Mouse (Mus musculus): Measurements from ENCODE around the gene Dimt1.
"Not testable (repeated sequence)": the region's sequence is repeated elsewhere in the genome, so short reads cannot be mapped to it uniquely, and the experiment has no call there.

Gene Dimt1

DNA sequence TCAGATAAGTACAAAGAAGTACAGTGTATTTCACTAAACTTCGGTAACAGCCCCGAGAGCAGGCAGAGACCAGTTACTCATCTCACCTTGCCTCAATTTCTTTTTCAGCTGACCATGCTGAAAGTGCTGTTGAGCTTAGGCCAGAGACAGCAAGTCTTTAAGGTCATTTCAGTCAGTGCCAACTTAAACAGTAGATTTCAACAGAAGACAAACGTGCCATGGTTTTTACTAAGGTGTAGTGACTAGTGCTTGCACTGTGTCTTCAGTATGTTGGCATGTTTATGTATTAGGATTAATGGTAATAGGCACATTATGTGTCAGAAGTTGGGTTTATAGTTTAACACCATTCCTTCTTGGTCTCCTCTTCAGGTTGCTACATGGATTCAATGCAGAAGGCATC lies 11.4 kb downstream of the Dimt1 start:
- no peak for ATAC-seq (ENCODE audit: insufficient number of reproducible peaks, low FRiP score, low TSS enrichment)

- ATAC-seq (ENCODE audit: insufficient number of reproducible peaks, low FRiP score, low TSS enrichment): no peak
These were observed 13.6 kb downstream of the Dimt1 start for GRCm38 (mm10) chr13:106960557-106960956.

- ATAC-seq (ENCODE audit: insufficient number of reproducible peaks, low FRiP score, low TSS enrichment): no peak
These were observed 14.6 kb downstream of the Dimt1 start for GRCm38 (mm10) chr13:106961496-106961895.

- no peak for ATAC-seq (ENCODE audit: insufficient number of reproducible peaks, low FRiP score, low TSS enrichment)
These were observed 50.0 kb downstream of the Dimt1 start for GRCm38 (mm10) chr13:106996891-106997290.

- not testable (repeated sequence) for ATAC-seq (ENCODE audit: insufficient number of reproducible peaks, low FRiP score, low TSS enrichment)
These were observed 50.6 kb downstream of the Dimt1 start for GRCm38 (mm10) chr13:106997557-106997956.

DNA sequence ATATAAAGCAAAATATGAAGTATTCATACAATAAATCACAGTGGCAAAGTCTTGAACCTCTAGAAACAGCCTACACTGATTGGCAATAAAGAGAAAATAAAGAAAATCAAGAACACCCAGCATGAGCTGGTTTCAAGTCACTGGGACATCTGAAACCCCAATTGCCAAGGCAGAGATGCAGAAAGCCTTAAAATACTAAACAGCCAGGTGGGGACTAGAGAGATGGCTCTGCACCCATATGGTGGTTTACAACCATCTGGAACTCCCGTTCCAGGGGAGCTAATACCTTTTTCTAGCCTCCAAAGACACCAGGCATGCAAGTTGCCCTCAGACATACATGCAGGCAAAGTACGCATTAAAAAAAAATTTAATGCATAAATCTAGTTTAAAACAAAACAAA lies 51.1 kb downstream of the Dimt1 start:
- no peak; the same call in 1 of the 2 replicates for ATAC-seq (ENCODE audit: insufficient number of reproducible peaks, low FRiP score, low TSS enrichment)

DNA sequence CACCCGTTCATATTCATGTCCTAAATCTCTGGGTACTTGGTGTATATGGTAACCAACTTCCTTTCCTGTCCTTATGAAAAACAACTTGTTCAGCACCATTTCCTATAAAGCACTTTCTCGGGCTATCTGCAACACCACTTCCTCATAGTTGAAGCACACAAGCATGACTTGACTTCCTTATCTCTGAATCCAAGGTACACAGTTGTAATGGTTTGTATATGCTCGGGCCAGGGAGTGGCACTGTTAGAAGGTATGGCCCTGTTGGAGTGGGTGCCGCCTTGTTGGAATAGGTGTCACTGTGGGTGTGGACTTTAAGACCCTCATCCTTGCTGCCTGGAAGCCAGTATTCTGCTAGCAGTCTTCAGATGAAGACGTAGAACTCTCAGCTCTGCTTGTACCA lies 51.7 kb downstream of the Dimt1 start:
- ATAC-seq (ENCODE audit: insufficient number of reproducible peaks, low FRiP score, low TSS enrichment): no peak

- ATAC-seq (ENCODE audit: insufficient number of reproducible peaks, low FRiP score, low TSS enrichment): no peak
These were observed 56.3 kb downstream of the Dimt1 start for GRCm38 (mm10) chr13:107003211-107003610.

DNA sequence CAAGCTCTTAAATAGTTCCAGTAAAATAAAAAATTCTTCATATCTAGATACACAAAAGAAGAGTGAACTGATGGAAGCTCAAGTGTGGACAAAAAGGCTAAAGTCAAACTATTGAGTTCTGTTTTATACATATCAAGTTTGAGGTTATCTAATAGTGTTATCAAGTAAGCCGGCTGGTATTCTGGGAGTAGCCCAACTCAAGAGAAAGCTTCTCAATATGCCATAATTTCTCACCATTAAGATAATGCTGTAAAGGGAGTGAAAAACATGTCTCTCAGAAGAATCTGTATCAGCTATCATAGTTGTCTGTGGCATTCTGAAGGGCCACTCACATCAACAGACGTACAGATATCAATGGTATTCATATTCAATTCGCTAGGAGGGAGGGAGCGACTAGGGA lies 61.2 kb downstream of the Dimt1 start:
- ATAC-seq (ENCODE audit: insufficient number of reproducible peaks, low FRiP score, low TSS enrichment): no peak
